Mouse (Mus musculus) adrenal gland, postnatal 14 days (tissue): ENCODE measurements at regions not wholly inside any gene's neighbourhood (a gene's known extent, or its start where the extent isn't known, plus 50 kb on each side); places are given as distances from the start of the nearest gene placed in this dataset.

Source experiments
- DNase-seq: peaks from one replicate; pipeline ENCODE4 v3.0.0; 2021; ENCODE audit warnings: mixed read lengths

DNA sequence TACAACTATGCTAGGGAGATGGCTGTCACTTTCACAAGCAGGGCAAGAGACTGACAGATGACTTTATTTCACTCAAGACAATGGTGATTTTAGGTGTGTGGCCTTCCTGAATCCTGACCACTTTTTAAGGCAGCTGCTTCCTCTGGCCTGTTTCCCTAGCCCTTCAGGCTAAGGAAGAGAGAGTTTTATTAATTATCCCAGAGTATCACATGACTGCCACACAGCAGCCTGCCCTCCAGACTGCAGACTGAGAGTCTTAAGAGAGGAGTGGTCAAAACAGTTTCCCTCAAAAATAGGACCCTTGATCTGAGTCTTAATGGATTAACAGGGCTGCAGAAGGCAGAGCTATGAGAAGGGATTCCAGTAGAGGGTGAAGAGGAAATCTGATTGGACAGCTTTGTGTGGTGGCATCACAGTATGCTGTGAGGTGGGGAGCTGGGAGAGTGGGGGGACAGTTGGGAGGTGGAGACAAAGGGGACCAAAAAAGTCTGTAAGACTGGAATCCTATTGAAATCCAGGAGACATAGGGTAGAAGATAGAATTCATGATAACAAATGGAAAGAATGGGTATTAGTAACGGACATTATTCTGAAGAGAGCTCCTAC is 61.8 kb upstream of the Zeb2 start:
- no peak for DNase-seq

DNA sequence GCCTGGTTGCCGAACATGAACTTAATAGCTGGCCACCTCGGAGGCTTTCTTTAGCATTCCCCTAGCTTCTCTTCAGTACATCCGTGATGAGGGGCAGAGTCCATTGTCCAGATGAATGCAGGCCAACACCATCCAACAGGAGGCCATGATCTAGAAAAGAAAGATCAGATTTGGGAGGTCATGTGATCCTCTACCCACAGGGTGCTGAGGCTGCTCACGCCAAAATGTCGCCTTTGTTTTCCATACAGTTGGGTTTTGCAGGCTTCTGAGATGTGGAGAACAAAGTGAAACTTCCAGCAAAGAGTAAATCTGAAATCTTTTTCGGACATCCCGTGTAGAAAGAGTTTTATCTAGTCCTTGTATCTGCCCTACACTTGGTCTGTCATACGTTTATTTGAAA is 55.2 kb upstream of the Zeb2 start:
- no peak for DNase-seq

DNA sequence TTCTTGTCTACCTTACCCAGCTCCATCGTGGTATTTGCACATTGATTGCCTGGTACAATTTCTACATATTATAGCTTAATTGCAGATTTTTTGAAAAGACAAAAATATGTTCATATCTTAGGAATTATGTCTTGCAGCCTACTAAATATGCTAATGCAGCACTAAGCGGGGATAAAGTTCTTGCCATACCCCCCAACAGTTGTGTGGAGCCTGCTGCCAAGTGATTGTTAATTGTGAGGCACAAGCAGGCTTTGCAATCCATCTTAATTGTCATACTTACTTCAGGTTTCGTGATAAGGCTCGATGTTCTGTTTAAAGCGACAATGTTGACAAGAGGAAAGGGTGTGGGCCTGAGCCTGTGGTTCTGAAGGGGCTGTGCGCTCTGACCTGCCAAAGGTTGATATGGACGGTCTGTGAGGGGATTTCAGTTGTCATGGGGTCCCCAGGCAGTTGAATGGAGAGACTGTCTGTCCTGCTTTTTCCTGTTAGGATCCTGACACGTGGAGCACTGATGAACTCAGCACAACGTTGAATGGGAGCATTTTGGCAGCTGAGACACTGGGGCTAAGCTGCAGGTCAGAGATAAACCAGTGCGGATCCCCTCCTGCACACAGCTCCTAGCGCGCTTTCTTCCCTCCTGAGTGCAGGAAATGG is 54.5 kb upstream of the Zeb2 start:
- DNase-seq, result no peak

DNA sequence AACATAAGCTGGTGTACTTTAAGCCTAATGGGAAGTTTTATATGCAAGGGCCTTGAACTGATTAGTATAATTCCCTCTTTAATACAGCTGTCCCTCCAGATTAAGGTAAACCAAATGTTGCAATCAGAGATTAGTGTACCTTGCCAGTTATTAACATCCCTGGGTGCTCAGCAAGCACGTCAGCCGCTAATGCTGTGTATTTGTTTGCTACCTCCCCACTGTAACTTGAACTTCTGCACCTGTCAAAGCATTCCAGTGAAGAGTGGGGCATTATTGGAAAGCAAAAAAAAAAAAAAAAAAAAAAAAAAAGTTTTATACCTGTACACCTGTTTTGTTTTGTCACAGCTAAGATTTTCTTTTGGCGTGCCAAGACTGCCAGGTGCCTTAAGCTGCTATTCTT is 53.1 kb upstream of the Zeb2 start:
- DNase-seq, result no peak

DNA sequence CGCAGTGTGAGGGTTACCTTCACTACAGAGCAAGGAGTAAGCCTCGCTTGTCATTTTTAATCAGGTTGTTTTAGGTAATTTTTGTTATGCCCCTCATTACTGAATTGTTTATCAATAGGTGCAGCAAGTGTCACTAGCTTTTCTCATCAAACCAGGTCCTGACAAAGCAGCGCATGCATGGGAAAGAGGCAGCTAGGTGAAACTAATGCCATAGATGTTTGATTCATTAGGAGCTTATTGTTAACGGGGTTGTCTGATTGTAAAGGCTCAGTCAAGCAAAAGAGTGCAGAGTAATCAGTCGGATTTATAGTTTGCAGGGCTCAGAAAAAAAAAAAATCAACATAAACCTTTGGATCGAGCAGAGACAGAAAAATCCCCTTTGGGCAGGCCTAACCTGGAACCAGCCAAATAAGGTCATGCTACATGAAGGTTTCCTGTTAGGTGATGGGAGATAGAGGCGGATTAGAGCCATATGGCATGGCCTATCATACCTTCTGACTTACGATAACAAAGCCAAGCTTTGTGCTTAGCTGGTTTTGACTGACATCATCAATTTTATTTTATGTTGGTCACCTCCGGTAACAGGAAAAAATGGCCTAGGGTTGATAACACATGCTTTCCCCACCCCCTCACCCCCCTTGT is 52.4 kb upstream of the Zeb2 start:
- no peak for DNase-seq

DNA sequence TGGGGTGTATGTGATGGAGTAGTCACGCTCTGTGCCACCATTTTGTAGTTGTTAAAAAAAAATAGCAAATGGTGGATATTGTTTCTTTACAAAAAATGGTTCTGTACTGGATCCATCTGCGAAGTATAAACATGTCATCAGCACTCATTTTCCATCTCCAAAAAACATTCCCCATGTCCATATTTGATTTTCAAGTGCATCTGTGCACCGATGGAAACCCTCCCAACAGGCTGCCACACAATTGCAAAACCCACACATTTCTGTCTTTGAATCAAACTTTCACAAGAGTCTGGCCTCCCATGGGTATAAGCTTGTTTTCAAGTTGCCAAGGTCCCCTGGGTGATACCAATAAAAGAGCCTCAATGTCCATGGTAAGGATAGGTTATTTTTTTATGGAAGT is 51.4 kb upstream of the Zeb2 start:
- DNase-seq, result peak; percentile 35
